Mouse (Mus musculus) cerebellum, postnatal 10 days (tissue): ENCODE results near the gene Gm17482.

Experiments
- DNase-seq, 2 experiments: peaks; one replicate each; pipeline ENCODE4 v3.0.0; 2021; ENCODE audit warnings: mixed read lengths in 2 of 2

Gene Gm17482

GRCm38 (mm10) chr6:115293877-115294276 is 66.7 kb downstream of the Gm17482 start:
- DNase-seq, result no peak

- DNase-seq, result no peak
These were observed 80.0 kb downstream of the Gm17482 start for GRCm38 (mm10) chr6:115307134-115307533.
